Mouse (Mus musculus) neural tube, embryonic 15.5 days (tissue): ENCODE measurements around the gene Gm12117. TPM values are rescaled to one million over a fixed set of nuclear protein-coding genes. Genes with fewer than 3 reads are reported as not detected.

Source experiments
- ATAC-seq: fragments of 200-750 bp; cut with Nextera tagmentation; 2 replicates; pipeline ENCODE4 v1.8.0; 2017; ENCODE audit warnings: mild to moderate bottlenecking, moderate TSS enrichment, moderate library complexity; ENCODE audit not compliant: low FRiP score
- H3K27ac ChIP-seq: fragments of 300-500 bp; sonication (generic); replicated peaks from 2 replicates; pipeline ENCODE4 v1.5.1; 2015; ENCODE audit warnings: mild to moderate bottlenecking, inconsistent platforms
- H3K27me3 ChIP-seq: fragments of 300-500 bp; sonication (generic); replicated peaks from 2 replicates; pipeline ENCODE4 v1.6.1; 2015; ENCODE audit warnings: inconsistent platforms
- H3K36me3 ChIP-seq: fragments of 300-500 bp; sonication (generic); 2 replicates; pipeline ENCODE4 v1.6.1; 2015; ENCODE audit warnings: inconsistent platforms
- H3K4me1 ChIP-seq: fragments of 300-500 bp; sonication (generic); 2 replicates; pipeline ENCODE4 v1.6.1; 2015; ENCODE audit warnings: inconsistent platforms
- H3K4me2 ChIP-seq: fragments of 300-500 bp; sonication (generic); 2 replicates; pipeline ENCODE4 v1.6.1; 2015; ENCODE audit warnings: inconsistent platforms, mild to moderate bottlenecking, moderate library complexity
- H3K4me3 ChIP-seq: fragments of 300-500 bp; sonication (generic); replicated peaks from 2 replicates; pipeline ENCODE4 v1.5.1; 2015; ENCODE audit warnings: mild to moderate bottlenecking, inconsistent platforms
- H3K9ac ChIP-seq: fragments of 300-500 bp; sonication (generic); replicated peaks from 2 replicates; pipeline ENCODE4 v1.6.1; 2015; ENCODE audit warnings: mild to moderate bottlenecking, inconsistent platforms
- H3K9me3 ChIP-seq: fragments of 300-500 bp; sonication (generic); replicated peaks from 2 replicates; pipeline ENCODE4 v1.6.1; 2016; ENCODE audit warnings: inconsistent platforms
- WGBS: fragments of 180-500 bp; shearing (Covaris S2); methylation state at CpG from one replicate; pipeline ENCODE4 v1.1.7; 2015; ENCODE audit warnings: mixed read lengths; 5-methylcytosine and 5-hydroxymethylcytosine counted together
- polyA plus RNA-seq: library from polyadenylated mRNA; unstranded; fragments of >200 nt; fragmentation: Nextera tagmentation; extraction: Ambion mirVana; gene quantifications from 2 replicates; pipeline ENCODE4 v1.2.1, GENCODE M21; 2015

Gene Gm12117
- polyA plus RNA-seq, result not detected in 2 replicates

GRCm38 (mm10) chr11:33276637-33277036 lies at the start of gene Gm12117:
Gene Gm12117, minus strand, starts transcription at chr11:33276737.
- Histone ChIP-seq H3K9ac (no peak within 1 kb of the TSS), H3K4me2 (no peak within 1 kb of the TSS), H3K36me3 (peaks cover 4% of the 10 kb centered on the region; the same call in 1 of the 2 replicates), H3K27ac (no peak within 1 kb of the TSS), H3K4me3 (no peak within 1 kb of the TSS), H3K4me1 (no peaks in the 10 kb centered on the region), H3K9me3 (no peaks in the 10 kb centered on the region), H3K27me3 (no peaks in the 10 kb centered on the region)
- no peak for ATAC-seq
- WGBS, result 94% methylated on average over 3 of the region's 3 CpGs

GRCm38 (mm10) chr11:33319006-33319611 lies 42.6 kb upstream of the Gm12117 start:
- H3K27me3 ChIP-seq, result no peaks in the 10 kb centered on the region
- no peak for ATAC-seq

GRCm38 (mm10) chr11:33309566-33309965 lies 33.0 kb upstream of the Gm12117 start:
- no peak overlapping the region for H3K27ac ChIP-seq
- no peak overlapping the region for H3K4me3 ChIP-seq
- H3K4me2 ChIP-seq, result no peak overlapping the region
- no peaks in the 10 kb centered on the region for H3K27me3 ChIP-seq
- no peaks in the 10 kb centered on the region for H3K9me3 ChIP-seq
- WGBS, result 76% methylated on average over 4 of the region's 4 CpGs
- no peaks in the 10 kb centered on the region for H3K4me1 ChIP-seq
- H3K9ac ChIP-seq, result no peak overlapping the region
- no peak for ATAC-seq
- H3K36me3 ChIP-seq, result no peaks in the 10 kb centered on the region

More at GRCm38 (mm10) chr11:33319006-33319611, 42.6 kb upstream of the Gm12117 start:
- no peak overlapping the region for H3K4me2 ChIP-seq
- H3K27ac ChIP-seq, result no peak overlapping the region
- no peak overlapping the region for H3K9ac ChIP-seq
- no peaks in the 10 kb centered on the region for H3K9me3 ChIP-seq
- H3K4me1 ChIP-seq, result no peaks in the 10 kb centered on the region
- WGBS, result 83% methylated on average over 7 of the region's 7 CpGs
- H3K4me3 ChIP-seq, result no peak overlapping the region
- 0 out of 2 replicates have a peak, but pooled peaks cover 2% of the 10 kb centered on the region for H3K36me3 ChIP-seq

GRCm38 (mm10) chr11:33300859-33301258 lies 24.3 kb upstream of the Gm12117 start:
- Histone ChIP-seq H3K4me2 (no peak overlapping the region), H3K36me3 (no peaks in the 10 kb centered on the region), H3K9me3 (no peaks in the 10 kb centered on the region), H3K4me1 (peaks cover 19% of the 10 kb centered on the region), H3K27me3 (no peaks in the 10 kb centered on the region), H3K27ac (no peak overlapping the region), H3K9ac (no peak overlapping the region), H3K4me3 (no peak overlapping the region)
- ATAC-seq, result no peak
- WGBS, result 23% methylated on average over 8 of the region's 8 CpGs

GRCm38 (mm10) chr11:33299371-33299770 lies 22.8 kb upstream of the Gm12117 start:
- Histone ChIP-seq H3K27ac (peak overlapping the region; percentile 11; the same call in 1 of the 2 replicates), H3K4me2 (peak overlapping the region; percentile 9; the same call in 1 of the 2 replicates), H3K4me3 (no peak overlapping the region), H3K4me1 (peaks cover 19% of the 10 kb centered on the region), H3K27me3 (no peaks in the 10 kb centered on the region), H3K9me3 (no peaks in the 10 kb centered on the region), H3K9ac (no peak overlapping the region), H3K36me3 (no peaks in the 10 kb centered on the region)
- 37% methylated on average over 11 of the region's 11 CpGs for WGBS
- 0 out of 2 replicates have a peak, but pooled peaks have one; percentile 43 for ATAC-seq

- WGBS, result 23% methylated on average over 8 of the region's 8 CpGs
- no peak overlapping the region for H3K4me3 ChIP-seq
- H3K36me3 ChIP-seq, result no peaks in the 10 kb centered on the region
- peaks cover 19% of the 10 kb centered on the region for H3K4me1 ChIP-seq
- H3K4me2 ChIP-seq, result no peak overlapping the region
- peak; percentile 75 for ATAC-seq
- H3K27ac ChIP-seq, result peak overlapping the region; percentile 35
- H3K9me3 ChIP-seq, result no peaks in the 10 kb centered on the region
- no peaks in the 10 kb centered on the region for H3K27me3 ChIP-seq
- H3K9ac ChIP-seq, result no peak overlapping the region
Measured at GRCm38 (mm10) chr11:33297121-33297520, 20.6 kb upstream of the Gm12117 start.

GRCm38 (mm10) chr11:33295422-33295821 lies 18.9 kb upstream of the Gm12117 start:
- H3K4me3 ChIP-seq, result no peak overlapping the region
- ATAC-seq, result no peak

GRCm38 (mm10) chr11:33294063-33294462 lies 17.5 kb upstream of the Gm12117 start:
- H3K9me3 ChIP-seq, result no peaks in the 10 kb centered on the region
- H3K36me3 ChIP-seq, result no peaks in the 10 kb centered on the region
- H3K4me1 ChIP-seq, result peaks cover 4% of the 10 kb centered on the region; the same call in 1 of the 2 replicates
- no peak overlapping the region for H3K4me2 ChIP-seq
- H3K27ac ChIP-seq, result no peak overlapping the region
- WGBS, result 73% methylated on average over 6 of the region's 6 CpGs
- no peak for ATAC-seq
- H3K9ac ChIP-seq, result no peak overlapping the region
- no peaks in the 10 kb centered on the region for H3K27me3 ChIP-seq
- H3K4me3 ChIP-seq, result no peak overlapping the region

More at GRCm38 (mm10) chr11:33295422-33295821, 18.9 kb upstream of the Gm12117 start:
- WGBS, result 53% methylated on average over 3 of the region's 3 CpGs
- no peak overlapping the region for H3K4me2 ChIP-seq
- no peak overlapping the region for H3K27ac ChIP-seq
- H3K27me3 ChIP-seq, result no peaks in the 10 kb centered on the region
- H3K36me3 ChIP-seq, result no peaks in the 10 kb centered on the region
- no peaks in the 10 kb centered on the region for H3K9me3 ChIP-seq
- H3K9ac ChIP-seq, result no peak overlapping the region
- H3K4me1 ChIP-seq, result peaks cover 13% of the 10 kb centered on the region

- Histone ChIP-seq H3K27ac (no peak overlapping the region), H3K4me3 (no peak overlapping the region), H3K9ac (no peak overlapping the region), H3K9me3 (no peaks in the 10 kb centered on the region), H3K36me3 (peaks cover 4% of the 10 kb centered on the region; the same call in 1 of the 2 replicates), H3K27me3 (no peaks in the 10 kb centered on the region), H3K4me2 (no peak overlapping the region), H3K4me1 (no peaks in the 10 kb centered on the region)
- ATAC-seq, result no peak
- 86% methylated on average over 2 of the region's 2 CpGs for WGBS
Measured at GRCm38 (mm10) chr11:33278571-33278970, 2.0 kb upstream of the Gm12117 start.

- no peak for ATAC-seq
- Histone ChIP-seq H3K9me3 (no peaks in the 10 kb centered on the region), H3K4me2 (no peak overlapping the region), H3K9ac (no peak overlapping the region), H3K4me1 (no peaks in the 10 kb centered on the region), H3K27ac (no peak overlapping the region), H3K36me3 (peaks cover 4% of the 10 kb centered on the region; the same call in 1 of the 2 replicates), H3K27me3 (no peaks in the 10 kb centered on the region), H3K4me3 (no peak overlapping the region)
- 66% methylated on average over 3 of the region's 3 CpGs for WGBS
Measured at GRCm38 (mm10) chr11:33274816-33275215, 1.7 kb downstream of the Gm12117 start.

GRCm38 (mm10) chr11:33274294-33274693 lies 2.2 kb downstream of the Gm12117 start:
- WGBS, result 80% methylated on average over 1 of the region's 1 CpGs
- Histone ChIP-seq H3K4me3 (no peak overlapping the region), H3K27me3 (no peaks in the 10 kb centered on the region), H3K4me1 (no peaks in the 10 kb centered on the region), H3K9ac (no peak overlapping the region), H3K4me2 (no peak overlapping the region), H3K36me3 (peaks cover 4% of the 10 kb centered on the region; the same call in 1 of the 2 replicates), H3K27ac (no peak overlapping the region), H3K9me3 (no peaks in the 10 kb centered on the region)
- no peak for ATAC-seq

- no peaks in the 10 kb centered on the region for H3K27me3 ChIP-seq
- H3K4me2 ChIP-seq, result no peak overlapping the region
- no peak overlapping the region for H3K4me3 ChIP-seq
- ATAC-seq, result peak; percentile 35
- no peaks in the 10 kb centered on the region for H3K9me3 ChIP-seq
- no peak overlapping the region for H3K27ac ChIP-seq
- WGBS, result 30% methylated on average over 3 of the region's 3 CpGs
- H3K9ac ChIP-seq, result no peak overlapping the region
- H3K36me3 ChIP-seq, result no peaks in the 10 kb centered on the region
- H3K4me1 ChIP-seq, result peaks cover 8% of the 10 kb centered on the region
Measured at GRCm38 (mm10) chr11:33240295-33240694, 36.2 kb downstream of the Gm12117 start.
